Mouse (Mus musculus): Measurements from ENCODE around the gene Cadps. TPM values are rescaled to one million over a fixed set of nuclear protein-coding genes. Genes with fewer than 3 reads are reported as not detected.

Gene Cadps
- polyA plus RNA-seq, 1 experiment from 2014 or later: 42.7 TPM

DNA sequence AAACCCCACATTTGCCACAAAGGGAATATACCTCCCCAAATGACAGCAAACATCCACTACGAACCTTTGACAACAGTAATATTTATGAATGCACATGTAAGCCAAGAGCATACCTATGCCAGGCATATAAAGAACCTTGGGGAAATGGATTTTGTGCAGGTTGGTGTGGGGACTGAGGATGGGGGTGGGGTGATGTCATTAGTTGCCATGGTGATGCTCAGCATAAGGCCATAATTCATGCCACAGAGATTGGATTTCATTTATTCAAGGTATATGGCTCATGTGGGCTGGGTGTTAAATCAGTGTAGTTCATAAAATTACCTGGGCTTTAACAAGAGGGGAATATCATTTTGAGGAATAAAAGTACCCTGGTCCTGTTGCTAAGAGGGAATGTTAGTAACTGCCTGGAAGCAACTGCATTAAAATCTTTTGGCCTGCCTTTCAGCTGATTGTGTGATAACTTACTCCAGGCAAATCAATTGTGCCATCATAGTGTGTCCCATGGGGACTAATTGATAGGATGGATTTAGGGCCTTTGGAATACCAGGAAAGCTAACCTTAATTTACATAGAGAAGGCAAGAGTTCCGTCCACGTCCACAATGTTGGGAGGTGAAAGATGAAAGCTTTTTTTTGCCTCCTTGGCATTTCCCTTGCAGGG lies 263.2 kb downstream of the Cadps start:
- Histone ChIP-seq H3K27ac (ENCODE audit: low read length) (peak overlapping the region; percentile 54; the same call in 1 of the 2 replicates), H3K36me3 (ENCODE audit: control insufficient read depth, insufficient read depth, low read length) (no peaks in the 10 kb centered on the region), H3K4me2 (ENCODE audit: low read length) (no peak overlapping the region), H3K9ac (ENCODE audit: low read depth, low read length) (no peak overlapping the region), H3K4me1 (ENCODE audit: control insufficient read depth, insufficient read depth, low read length) (peaks cover 11% of the 10 kb centered on the region), H3K9me3 (replicated peaks; ENCODE audit: control insufficient read depth, low read length, poor library complexity, severe bottlenecking) (no peaks in the 10 kb centered on the region; the same call in 1 of the 2 replicates), H3K4me3 (ENCODE audit: low read depth, low read length) (no peak overlapping the region), H3K27me3 (ENCODE audit: control insufficient read depth, insufficient read depth, low read depth, low read length) (no peaks in the 10 kb centered on the region)
- ATAC-seq: peak; percentile 82
- 52% methylated on average over 3 of the region's 3 CpGs for WGBS

DNA sequence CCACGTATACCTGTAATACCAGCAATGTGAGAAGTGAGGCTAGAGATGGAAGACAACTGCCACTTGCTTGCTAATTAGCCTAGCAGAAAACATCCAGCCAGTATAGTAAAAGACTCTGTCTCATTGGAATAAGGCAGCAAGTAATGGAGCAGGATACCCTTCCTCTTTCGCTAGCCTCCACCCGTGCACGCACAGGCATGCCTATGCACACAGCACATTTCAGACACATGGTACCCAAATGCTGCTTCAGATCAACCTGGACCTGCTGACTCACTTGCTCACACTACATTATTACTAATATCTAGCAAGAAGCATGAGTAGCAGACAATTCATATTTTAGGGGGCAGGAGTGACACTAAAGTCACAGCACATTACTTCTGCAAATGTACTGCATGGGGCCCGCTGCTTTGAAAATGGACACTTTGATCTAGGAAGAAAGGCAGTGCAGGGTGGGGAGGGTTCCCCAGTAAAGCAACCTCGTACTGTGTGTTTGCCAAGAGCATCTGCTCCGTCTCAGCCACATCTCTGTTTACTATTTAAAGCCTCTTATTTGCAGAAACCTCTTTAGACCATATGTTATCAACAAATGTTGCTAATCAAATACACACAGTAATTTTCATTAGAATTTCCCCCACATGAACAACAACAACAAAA lies 263.8 kb downstream of the Cadps start:
- 63% methylated on average over 7 of the region's 7 CpGs for WGBS

DNA sequence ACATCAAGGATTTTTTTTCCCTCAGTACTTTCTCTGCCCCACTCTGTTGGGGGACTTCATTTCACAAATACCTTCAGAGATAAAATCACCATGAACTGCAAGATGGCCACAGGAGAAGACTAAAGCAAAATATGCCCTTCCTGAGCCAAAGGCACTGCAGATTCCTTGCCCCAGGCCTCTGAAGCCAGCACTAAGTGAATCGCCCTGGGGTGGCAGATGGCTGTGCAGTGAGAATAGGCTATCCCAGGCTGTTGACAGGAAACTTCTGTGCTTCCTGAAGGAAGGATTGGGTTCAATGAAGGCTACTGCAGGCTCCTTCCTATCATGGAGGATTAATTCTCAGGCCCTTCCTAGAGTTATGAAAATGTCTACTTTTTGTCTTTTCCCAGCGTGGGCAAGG lies 268.4 kb downstream of the Cadps start:
- WGBS: 83% methylated on average over 2 of the region's 2 CpGs
- Histone ChIP-seq H3K9ac (ENCODE audit: low read depth, low read length) (no peak overlapping the region), H3K4me2 (ENCODE audit: low read length) (no peak overlapping the region), H3K36me3 (ENCODE audit: control insufficient read depth, insufficient read depth, low read length) (no peaks in the 10 kb centered on the region), H3K27ac (ENCODE audit: low read length) (no peak overlapping the region), H3K27me3 (ENCODE audit: control insufficient read depth, insufficient read depth, low read depth, low read length) (no peaks in the 10 kb centered on the region), H3K4me3 (ENCODE audit: low read depth, low read length) (no peak overlapping the region), H3K9me3 (replicated peaks; ENCODE audit: control insufficient read depth, low read length, poor library complexity, severe bottlenecking) (no peaks in the 10 kb centered on the region), H3K4me1 (ENCODE audit: control insufficient read depth, insufficient read depth, low read length) (peaks cover 10% of the 10 kb centered on the region)
- no peak for ATAC-seq

More for the DNA sequence above, 263.8 kb downstream of the Cadps start:
- peaks cover 13% of the 10 kb centered on the region for H3K4me1 ChIP-seq (ENCODE audit: control insufficient read depth, insufficient read depth, low read length)
- H3K4me3 ChIP-seq (ENCODE audit: low read depth, low read length): no peak overlapping the region
- H3K27ac ChIP-seq (ENCODE audit: low read length): peak overlapping the region; percentile 54
- no peak overlapping the region for H3K4me2 ChIP-seq (ENCODE audit: low read length)
- H3K27me3 ChIP-seq (ENCODE audit: control insufficient read depth, insufficient read depth, low read depth, low read length): no peaks in the 10 kb centered on the region
- ATAC-seq: peak; percentile 63; the same call in 1 of the 2 replicates
- H3K9me3 ChIP-seq (replicated peaks; ENCODE audit: control insufficient read depth, low read length, poor library complexity, severe bottlenecking): no peaks in the 10 kb centered on the region
- H3K36me3 ChIP-seq (ENCODE audit: control insufficient read depth, insufficient read depth, low read length): no peaks in the 10 kb centered on the region
- no peak overlapping the region for H3K9ac ChIP-seq (ENCODE audit: low read depth, low read length)

- 46% methylated on average over 6 of the region's 6 CpGs for WGBS
- no peak overlapping the region for H3K27ac ChIP-seq (ENCODE audit: low read length)
- no peak overlapping the region for H3K9ac ChIP-seq (ENCODE audit: low read depth, low read length)
- H3K4me1 ChIP-seq (ENCODE audit: control insufficient read depth, insufficient read depth, low read length): peaks cover 4% of the 10 kb centered on the region; the same call in 1 of the 2 replicates
- H3K4me2 ChIP-seq (ENCODE audit: low read length): no peak overlapping the region
- H3K36me3 ChIP-seq (ENCODE audit: control insufficient read depth, insufficient read depth, low read length): peaks cover 3% of the 10 kb centered on the region; the same call in 1 of the 2 replicates
- no peaks in the 10 kb centered on the region for H3K27me3 ChIP-seq (ENCODE audit: control insufficient read depth, insufficient read depth, low read depth, low read length)
- no peaks in the 10 kb centered on the region for H3K9me3 ChIP-seq (replicated peaks; ENCODE audit: control insufficient read depth, low read length, poor library complexity, severe bottlenecking)
- no peak for ATAC-seq
- H3K4me3 ChIP-seq (ENCODE audit: low read depth, low read length): no peak overlapping the region
Measured at GRCm38 (mm10) chr14:12551353-12551752, 271.5 kb downstream of the Cadps start.

- peaks cover 4% of the 10 kb centered on the region; the same call in 1 of the 2 replicates for H3K4me1 ChIP-seq (ENCODE audit: control insufficient read depth, insufficient read depth, low read length)
- 52% methylated on average over 5 of the region's 5 CpGs for WGBS
Measured at GRCm38 (mm10) chr14:12550931-12551330, 271.9 kb downstream of the Cadps start.

GRCm38 (mm10) chr14:12549290-12549689 lies 273.6 kb downstream of the Cadps start:
- Histone ChIP-seq H3K27me3 (ENCODE audit: control insufficient read depth, insufficient read depth, low read depth, low read length) (no peaks in the 10 kb centered on the region), H3K27ac (ENCODE audit: low read length) (no peak overlapping the region), H3K4me2 (ENCODE audit: low read length) (no peak overlapping the region), H3K36me3 (ENCODE audit: control insufficient read depth, insufficient read depth, low read length) (peaks cover 7% of the 10 kb centered on the region; the same call in 1 of the 2 replicates), H3K9ac (ENCODE audit: low read depth, low read length) (no peak overlapping the region), H3K4me1 (ENCODE audit: control insufficient read depth, insufficient read depth, low read length) (peaks cover 2% of the 10 kb centered on the region; the same call in 1 of the 2 replicates), H3K9me3 (replicated peaks; ENCODE audit: control insufficient read depth, low read length, poor library complexity, severe bottlenecking) (no peaks in the 10 kb centered on the region), H3K4me3 (ENCODE audit: low read depth, low read length) (no peak overlapping the region)
- no peak for ATAC-seq

More at GRCm38 (mm10) chr14:12550931-12551330, 271.9 kb downstream of the Cadps start:
- Histone ChIP-seq H3K36me3 (ENCODE audit: control insufficient read depth, insufficient read depth, low read length) (peaks cover 5% of the 10 kb centered on the region; the same call in 1 of the 2 replicates), H3K9me3 (replicated peaks; ENCODE audit: control insufficient read depth, low read length, poor library complexity, severe bottlenecking) (no peaks in the 10 kb centered on the region), H3K4me3 (ENCODE audit: low read depth, low read length) (no peak overlapping the region), H3K27me3 (ENCODE audit: control insufficient read depth, insufficient read depth, low read depth, low read length) (no peaks in the 10 kb centered on the region), H3K9ac (ENCODE audit: low read depth, low read length) (no peak overlapping the region), H3K27ac (ENCODE audit: low read length) (no peak overlapping the region), H3K4me2 (ENCODE audit: low read length) (no peak overlapping the region)
- no peak for ATAC-seq

- no peaks in the 10 kb centered on the region for H3K9me3 ChIP-seq (replicated peaks; ENCODE audit: control insufficient read depth, low read length, poor library complexity, severe bottlenecking)
- no peaks in the 10 kb centered on the region for H3K27me3 ChIP-seq (ENCODE audit: control insufficient read depth, insufficient read depth, low read depth, low read length)
- 98% methylated on average over 4 of the region's 4 CpGs for WGBS
- peaks cover 7% of the 10 kb centered on the region; the same call in 1 of the 2 replicates for H3K36me3 ChIP-seq (ENCODE audit: control insufficient read depth, insufficient read depth, low read length)
- no peak overlapping the region for H3K27ac ChIP-seq (ENCODE audit: low read length)
- no peak overlapping the region for H3K9ac ChIP-seq (ENCODE audit: low read depth, low read length)
- 0 out of 2 replicates have a peak, but pooled peaks have one; percentile 52 for ATAC-seq
- H3K4me3 ChIP-seq (ENCODE audit: low read depth, low read length): no peak overlapping the region
- H3K4me2 ChIP-seq (ENCODE audit: low read length): no peak overlapping the region
- no peaks in the 10 kb centered on the region for H3K4me1 ChIP-seq (ENCODE audit: control insufficient read depth, insufficient read depth, low read length)
Measured at GRCm38 (mm10) chr14:12547496-12547895, 275.4 kb downstream of the Cadps start.

DNA sequence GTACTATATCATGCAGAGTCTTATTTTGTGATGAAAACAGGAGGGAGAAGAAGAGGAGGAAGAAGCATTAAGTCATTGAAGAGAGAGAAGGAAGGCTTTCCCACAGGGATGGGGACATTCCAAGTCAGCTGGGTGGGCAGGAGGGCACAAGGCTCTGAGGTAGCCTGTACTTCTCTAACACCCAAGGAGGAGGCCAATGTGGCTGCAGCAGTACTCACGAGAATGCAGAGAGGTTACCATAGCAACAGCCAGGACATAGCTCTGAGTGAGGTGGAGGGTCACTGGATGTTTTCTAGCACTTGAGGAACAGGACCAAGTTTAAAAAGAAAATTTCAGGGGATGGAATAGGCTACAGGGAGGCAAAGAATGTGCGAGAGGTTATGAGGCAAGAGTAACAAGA lies 281.1 kb downstream of the Cadps start:
- 37% methylated on average over 2 of the region's 2 CpGs for WGBS
- no peak overlapping the region for H3K4me3 ChIP-seq (ENCODE audit: low read depth, low read length)
- H3K27ac ChIP-seq (ENCODE audit: low read length): no peak overlapping the region
- peak; percentile 61; the same call in 1 of the 2 replicates for ATAC-seq
- H3K9ac ChIP-seq (ENCODE audit: low read depth, low read length): no peak overlapping the region
- peaks cover 4% of the 10 kb centered on the region; the same call in 1 of the 2 replicates for H3K4me1 ChIP-seq (ENCODE audit: control insufficient read depth, insufficient read depth, low read length)
- no peak overlapping the region for H3K4me2 ChIP-seq (ENCODE audit: low read length)
- no peaks in the 10 kb centered on the region for H3K9me3 ChIP-seq (replicated peaks; ENCODE audit: control insufficient read depth, low read length, poor library complexity, severe bottlenecking)
- H3K36me3 ChIP-seq (ENCODE audit: control insufficient read depth, insufficient read depth, low read length): peaks cover 6% of the 10 kb centered on the region; the same call in 1 of the 2 replicates
- H3K27me3 ChIP-seq (ENCODE audit: control insufficient read depth, insufficient read depth, low read depth, low read length): no peaks in the 10 kb centered on the region

DNA sequence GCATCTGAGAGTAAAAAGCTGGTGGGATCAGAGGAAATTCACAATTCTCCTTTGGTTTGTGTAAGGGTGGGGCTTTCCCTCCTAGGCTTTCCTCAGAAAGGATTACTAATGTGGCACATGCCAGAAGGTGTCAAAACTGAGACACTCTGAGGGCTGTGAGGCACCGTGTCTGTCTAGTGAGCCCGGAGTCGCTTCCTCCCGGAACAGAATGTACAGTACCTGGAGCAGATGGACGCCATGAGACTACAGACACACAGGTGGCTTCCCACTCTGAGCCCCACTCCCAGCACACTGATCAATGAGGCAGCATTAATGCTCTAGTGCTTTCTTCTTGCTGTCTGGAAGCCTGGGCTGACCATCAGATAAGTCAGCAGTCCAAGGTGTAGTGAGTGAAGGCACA lies 283.8 kb downstream of the Cadps start:
- H3K4me3 ChIP-seq (ENCODE audit: low read depth, low read length): no peak overlapping the region
- H3K27me3 ChIP-seq (ENCODE audit: control insufficient read depth, insufficient read depth, low read depth, low read length): no peaks in the 10 kb centered on the region
- H3K4me2 ChIP-seq (ENCODE audit: low read length): no peak overlapping the region
- 89% methylated on average over 5 of the region's 5 CpGs for WGBS
- no peaks in the 10 kb centered on the region for H3K9me3 ChIP-seq (replicated peaks; ENCODE audit: control insufficient read depth, low read length, poor library complexity, severe bottlenecking)
- H3K27ac ChIP-seq (ENCODE audit: low read length): no peak overlapping the region
- H3K4me1 ChIP-seq (ENCODE audit: control insufficient read depth, insufficient read depth, low read length): peaks cover 4% of the 10 kb centered on the region; the same call in 1 of the 2 replicates
- peaks cover 2% of the 10 kb centered on the region; the same call in 1 of the 2 replicates for H3K36me3 ChIP-seq (ENCODE audit: control insufficient read depth, insufficient read depth, low read length)
- no peak overlapping the region for H3K9ac ChIP-seq (ENCODE audit: low read depth, low read length)
- ATAC-seq: no peak

All from midbrain, embryonic 16.5 days (tissue).